Mouse (Mus musculus) spleen, postnatal 10 days (tissue): ENCODE data around the gene Baiap2l2.
A peak's percentile ranks its signal among the peaks of the same experiment; 100 is the strongest.

Source experiments
- DNase-seq, 2 experiments: peaks; one replicate each; pipeline ENCODE4 v3.0.0; 2021 to 2022; ENCODE audit warnings: low spot score in 2 of 2

The Baiap2l2 gene

DNA sequence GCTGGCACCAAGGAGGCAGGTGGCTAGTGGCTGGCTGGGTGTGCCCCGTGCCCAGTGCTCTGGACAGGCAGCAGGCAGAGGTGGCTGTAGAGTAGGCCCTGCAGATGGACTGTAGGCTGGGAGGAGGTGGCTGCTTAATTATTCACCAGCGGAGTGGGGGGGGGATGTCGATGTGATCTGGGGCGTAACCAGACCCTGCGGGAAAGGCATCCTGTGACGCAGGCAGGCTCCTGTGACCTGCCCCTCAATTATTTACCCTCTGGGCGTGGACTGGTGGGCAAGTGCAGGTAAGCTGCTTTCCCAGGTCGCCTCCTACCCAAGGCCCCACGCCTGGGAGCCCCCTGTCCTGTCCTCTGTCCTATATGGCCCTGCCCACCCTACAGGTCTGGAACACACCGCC lies at the start of gene Baiap2l2:
Gene Baiap2l2, minus strand, starts transcription at position 139 of the 400 bp plus-strand sequence.
- no peak for DNase-seq

DNA sequence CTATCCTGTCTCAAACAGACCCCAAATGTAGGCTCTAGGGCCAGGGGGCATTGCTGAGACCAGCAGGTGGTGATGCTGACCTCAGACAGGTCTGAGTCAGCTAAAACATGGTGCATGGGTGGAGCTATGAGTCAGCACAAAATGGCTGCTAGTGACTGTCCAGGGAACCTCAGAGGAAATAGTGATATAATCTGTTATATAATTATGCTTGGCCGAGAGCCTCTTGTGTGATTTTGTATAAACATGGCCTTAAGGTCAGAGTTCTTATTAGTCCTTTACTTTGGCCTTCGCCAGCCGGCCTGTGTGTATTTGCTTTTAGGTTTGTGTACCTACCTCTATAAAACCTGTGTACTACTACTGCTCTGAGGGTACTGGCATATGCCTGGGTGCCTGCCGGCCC lies 48.1 kb upstream of the Baiap2l2 start:
- no peak for DNase-seq

DNA sequence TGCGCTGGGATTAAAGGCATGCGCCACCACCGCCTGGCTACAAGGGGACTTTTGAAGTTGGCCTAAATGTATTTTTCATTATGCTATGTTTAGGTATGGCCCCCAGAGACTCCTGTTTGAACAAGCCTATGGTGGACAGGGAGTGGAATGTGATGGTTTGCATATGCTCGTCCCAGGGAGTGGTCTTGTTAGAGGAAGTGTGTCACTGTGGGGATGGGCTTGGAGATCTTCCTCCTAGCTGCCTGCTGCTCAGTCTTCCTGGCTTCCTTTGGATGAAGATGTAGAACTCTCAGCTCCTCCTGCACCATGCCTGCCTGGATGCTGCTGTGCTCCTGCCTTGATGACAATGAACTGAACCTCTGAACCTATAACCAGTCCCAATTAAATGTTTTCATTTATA lies 45.2 kb upstream of the Baiap2l2 start:
- no peak for DNase-seq

DNA sequence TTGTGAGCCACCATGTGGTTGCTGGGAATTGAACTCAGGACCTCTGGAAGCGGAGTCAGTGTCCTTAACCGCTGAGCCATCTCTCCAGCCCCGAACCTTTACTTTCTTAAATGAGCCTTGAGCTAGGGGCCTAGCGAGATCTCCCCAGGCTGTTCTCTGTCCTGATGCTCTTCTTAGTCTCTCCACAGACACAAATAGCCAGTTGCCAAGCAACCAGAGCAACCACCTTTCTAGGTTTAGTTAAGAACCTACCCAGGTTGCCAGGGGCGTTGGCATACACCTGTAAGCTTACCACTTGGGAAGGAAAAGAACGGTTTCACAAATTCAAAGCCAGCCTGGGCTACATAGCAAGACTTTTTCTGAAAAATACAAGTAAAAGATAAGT lies 44.6 kb upstream of the Baiap2l2 start:
- no peak for DNase-seq

DNA sequence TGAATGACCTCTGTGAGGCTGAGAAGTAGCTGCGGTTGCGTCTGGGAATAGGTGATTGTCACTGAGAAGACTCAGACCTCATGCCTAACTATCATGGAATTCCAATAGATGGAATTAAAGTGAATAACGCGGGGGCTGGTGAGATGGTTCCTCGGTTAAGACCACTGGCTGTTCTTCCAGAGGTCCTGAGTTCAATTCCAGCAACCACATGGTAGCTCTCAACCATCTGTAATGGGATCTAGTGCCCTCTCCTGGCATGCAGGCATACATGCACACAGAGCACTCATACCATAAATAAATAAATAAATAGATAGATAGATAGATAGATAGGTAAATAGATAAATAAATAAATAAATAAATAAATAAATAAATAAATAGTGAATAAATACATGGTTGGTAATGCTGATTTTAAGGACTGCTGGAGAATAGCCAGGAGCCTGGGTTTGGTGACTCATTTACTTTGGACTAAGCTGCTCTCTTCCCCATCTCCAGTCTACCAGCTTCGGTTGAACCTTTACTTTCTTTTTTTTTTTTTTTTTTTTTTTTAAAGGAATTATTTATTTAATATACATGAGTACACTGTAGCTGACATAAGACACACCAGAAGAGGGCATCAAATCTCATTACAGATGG lies 44.1 kb upstream of the Baiap2l2 start:
- no peak for DNase-seq

DNA sequence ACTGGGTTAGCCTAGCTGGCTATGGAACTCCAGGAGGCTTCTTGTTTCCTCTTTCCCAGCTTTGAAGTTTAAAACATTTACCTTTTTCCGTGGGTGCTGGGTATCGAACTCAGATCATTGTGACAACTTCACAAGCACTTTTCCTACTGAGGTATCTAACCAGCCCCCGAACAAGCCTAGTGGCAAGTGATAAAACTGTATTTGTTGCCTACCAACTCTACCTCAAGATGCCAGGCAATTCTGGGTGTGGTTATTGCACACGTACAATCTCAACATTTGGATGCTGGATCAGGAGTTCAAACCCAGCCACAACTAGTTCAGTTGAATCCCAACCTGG lies 43.6 kb upstream of the Baiap2l2 start:
- no peak for DNase-seq

DNA sequence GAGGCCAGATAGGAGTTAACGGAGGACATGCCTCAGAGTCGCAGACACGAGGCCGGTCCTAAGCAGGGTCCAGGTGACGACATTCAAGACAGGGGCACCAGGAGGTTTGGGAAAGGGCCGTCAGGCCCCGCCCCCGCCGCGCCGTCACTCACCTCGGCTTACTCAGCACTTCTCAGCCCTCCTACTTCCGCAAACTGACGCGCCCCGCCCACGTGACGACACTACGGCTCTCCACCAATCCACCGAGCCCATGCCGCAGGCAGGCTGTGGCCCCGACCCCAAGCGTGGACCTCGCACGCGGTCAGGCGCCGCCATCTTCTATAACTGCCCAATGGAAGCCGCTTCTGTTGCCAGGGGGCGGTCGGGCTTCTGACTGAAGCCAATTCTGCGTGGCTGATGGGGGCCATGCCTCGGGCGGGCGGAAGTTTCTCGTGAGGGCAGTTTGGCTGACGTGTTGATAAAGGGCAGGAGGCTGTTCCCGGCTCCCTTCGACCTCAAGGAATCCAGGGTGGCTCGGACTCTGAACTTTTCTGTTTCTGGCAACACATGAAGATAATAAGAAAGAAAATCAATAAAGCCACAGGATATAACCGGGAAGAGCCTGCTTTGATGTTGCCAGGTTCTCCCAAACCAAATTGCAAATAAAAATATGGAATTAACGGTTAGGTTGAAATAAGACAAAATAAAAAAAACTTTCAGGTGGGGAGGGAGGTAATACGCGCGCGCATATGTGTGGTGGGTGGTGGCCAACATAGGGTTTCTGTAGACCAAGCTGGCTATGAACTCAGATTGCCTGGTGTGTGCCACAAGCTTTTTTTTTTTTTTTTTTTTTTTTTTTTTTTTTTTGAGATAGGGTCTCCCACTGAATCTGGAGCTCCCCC lies 43.0 kb upstream of the Baiap2l2 start, which contains the start of gene Pla2g6:
Gene Pla2g6, minus strand, starts transcription at position 333 of the 881 bp plus-strand sequence.
- peak; percentile 95 to 99 for DNase-seq

DNA sequence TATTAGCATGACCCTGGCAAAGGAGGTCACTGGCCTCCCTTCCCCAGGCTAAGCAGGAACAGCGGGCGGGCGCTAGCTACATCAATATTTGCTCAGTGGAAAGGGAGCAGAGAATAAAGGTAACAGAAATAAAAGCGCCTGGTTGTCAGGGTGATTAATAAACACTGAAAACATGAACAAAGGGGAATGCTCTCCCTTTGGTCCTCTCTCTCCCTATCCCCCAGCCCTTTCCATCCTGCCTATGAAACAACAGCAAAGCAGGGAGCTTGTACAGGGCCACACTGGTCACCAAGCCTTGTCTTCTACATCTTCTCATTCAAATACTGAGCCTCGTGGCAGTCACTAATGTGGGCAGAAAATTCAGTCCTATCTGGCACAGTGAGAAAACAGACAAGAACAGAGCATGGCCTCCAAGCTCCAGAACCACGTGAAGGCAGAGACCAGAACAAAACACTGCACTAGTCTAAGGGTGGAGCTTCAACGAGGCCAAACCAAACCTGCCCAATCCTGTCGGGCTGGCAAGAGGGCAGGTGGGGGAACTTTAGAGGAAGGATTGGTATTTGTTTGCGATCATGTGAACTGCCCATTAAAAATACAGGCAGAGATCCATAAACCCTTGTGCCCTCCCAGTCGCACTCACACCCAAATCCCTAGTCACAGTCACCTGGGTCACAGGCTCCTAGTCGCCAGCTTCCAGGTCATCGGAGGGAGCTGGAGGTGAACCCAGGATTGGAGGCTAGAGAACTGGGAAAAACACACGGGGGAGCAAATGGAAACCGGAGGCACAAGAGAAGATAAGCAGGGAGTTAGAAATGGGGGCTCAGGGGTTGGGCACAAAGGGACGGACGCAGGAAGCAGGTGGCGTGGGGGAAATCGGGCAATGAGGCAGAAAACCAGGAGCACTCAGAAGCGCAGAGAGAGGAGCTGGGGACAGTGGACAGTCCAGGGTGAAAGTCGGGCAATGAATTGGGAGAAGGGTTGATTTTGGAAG lies 41.9 kb upstream of the Baiap2l2 start:
- DNase-seq, result peak in 1 of 2 experiments; percentile 44

DNA sequence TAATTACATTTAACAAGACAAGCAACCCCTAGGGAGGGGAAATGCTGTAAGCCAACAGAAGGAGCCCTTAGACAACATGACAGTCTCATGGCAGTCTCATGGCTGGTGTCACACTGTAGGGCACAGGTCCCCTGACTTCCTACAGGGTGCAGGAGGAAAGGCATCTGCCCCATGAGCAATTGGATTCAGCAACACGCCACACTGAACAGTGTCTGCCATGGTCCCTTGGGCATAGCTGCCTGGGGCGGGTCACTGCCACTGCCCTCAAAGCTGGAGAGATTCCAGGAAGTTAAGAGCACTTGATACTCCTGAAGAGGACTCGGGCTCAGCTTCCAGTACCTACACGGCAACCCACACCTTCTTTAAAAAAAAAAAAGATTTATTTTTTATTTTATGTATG lies 40.9 kb upstream of the Baiap2l2 start:
- no peak for DNase-seq

DNA sequence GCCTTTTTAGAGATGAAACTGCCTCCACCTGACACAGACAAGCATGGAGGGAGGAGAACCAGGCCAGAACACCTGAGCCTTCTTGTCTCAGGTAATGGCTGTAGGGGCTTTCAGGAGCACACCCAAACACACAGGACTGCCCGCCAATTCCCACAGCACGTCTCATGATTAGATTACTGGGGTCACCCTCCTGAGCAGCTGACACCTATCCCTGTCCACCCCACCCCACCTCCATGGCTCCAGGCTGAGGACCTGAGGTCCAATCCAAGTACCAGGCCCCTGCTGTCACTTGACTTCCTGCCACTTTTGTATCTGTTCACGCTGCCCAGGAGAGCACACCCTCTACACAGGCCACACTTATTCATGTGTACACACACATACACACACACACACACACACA lies 40.4 kb upstream of the Baiap2l2 start:
- DNase-seq, result no peak

DNA sequence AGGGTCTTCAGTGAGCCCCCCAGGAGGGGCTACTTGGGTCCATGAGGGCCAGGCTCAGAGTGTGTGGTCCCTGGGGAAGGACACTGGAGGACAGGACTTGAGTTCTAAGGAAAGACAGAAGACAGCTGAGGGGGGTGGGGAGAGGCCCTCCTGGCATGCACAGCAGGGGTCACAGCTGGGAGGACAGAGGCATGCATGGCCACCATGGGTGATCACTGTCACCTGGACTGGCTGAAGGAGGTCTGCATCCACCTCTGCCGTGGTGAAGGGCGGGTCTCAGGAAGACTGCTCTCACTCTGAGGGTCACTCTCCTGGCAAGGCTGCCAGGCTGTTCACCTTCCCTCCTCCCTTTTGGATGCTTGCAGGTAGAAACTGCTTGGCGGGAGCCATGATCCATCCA lies 39.0 kb upstream of the Baiap2l2 start:
- no peak for DNase-seq

DNA sequence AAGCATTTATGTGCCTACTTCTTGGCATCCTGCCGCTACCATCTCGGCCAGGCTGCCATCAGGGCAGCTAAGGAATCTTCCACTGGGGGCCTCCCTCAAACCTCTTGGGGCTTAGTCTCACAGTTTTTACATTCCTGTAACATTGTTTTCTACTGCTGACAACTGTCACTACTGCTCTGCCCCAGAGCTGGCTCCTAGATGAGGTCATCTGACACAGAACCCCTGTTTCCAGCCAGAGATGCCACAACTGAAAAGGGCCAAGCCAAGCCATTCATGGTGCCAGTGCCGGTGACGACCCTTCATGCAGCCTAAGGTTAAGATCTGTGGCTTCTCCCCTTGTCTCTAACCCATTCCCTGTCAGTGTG lies 38.4 kb upstream of the Baiap2l2 start:
- DNase-seq, result no peak

DNA sequence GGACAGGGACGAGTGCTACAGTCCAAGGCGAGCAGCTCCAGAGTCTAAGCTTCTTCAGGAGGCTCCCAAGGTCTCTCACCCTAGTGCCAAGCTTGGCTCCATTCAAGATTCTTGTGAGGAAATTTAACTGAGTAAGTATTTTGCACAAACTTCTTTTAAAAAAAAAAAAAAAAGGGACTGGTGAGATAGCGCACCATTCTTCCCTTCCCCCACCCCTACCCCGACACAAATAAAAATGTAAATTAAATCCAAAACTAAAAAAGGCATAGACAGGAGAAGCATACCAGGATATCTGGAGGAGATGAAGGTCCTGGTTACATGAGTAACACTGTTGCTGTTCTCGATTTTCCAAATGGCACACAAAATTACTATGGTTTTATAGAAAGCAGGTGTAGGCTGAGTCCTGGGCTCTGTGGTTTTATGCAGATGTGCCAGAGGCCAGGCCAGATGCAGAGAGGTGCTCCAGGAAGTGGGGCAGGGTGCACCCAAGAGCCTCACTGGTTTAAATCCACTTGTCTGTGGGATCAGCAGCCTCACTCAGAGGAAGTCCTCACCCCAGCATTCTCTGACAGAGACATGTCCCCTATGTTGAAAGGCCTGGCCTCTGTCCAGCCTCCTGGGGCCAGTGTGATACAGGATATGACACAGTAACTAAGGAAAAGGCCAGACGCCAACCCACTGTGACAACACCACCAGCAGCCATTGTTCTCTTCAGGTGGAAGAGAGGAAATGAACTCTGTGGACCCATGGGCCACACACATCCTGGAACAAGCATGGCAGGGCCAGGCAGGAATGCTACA lies 37.9 kb upstream of the Baiap2l2 start:
- peak; percentile 31 to 50 for DNase-seq

DNA sequence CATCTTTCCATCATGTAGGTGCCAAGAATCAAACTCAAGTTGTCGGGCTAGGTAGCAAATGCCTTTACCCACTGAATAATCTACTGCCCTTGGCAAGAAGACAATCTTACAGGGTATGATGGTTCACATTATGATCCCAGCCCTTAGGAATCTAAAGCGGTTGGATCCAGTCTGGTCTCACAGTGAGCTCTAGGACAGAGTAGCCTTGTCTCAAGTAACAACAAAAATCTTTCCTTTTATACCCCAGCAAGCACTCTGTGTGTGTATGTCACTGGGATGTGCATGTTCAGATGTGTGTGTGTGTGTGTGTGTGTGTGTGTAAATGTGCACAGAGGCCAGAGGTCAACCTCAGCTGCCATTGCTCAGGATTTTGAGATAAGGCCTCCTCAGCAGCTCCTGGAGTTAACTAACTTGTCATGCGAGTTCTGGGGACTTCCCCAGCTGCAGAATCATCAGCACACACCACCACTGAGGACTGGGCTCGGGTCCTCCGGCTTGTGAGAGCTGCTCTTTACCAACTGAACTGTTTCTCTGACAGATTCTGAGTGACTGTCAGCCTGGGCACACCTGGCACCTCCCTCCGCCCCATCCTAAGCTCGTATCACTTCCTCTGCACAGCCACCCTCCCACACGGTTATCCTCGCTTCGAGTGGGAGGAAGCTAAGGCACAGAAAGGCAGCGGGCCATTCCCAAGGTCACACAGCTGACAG lies 37.1 kb upstream of the Baiap2l2 start:
- DNase-seq, result no peak

DNA sequence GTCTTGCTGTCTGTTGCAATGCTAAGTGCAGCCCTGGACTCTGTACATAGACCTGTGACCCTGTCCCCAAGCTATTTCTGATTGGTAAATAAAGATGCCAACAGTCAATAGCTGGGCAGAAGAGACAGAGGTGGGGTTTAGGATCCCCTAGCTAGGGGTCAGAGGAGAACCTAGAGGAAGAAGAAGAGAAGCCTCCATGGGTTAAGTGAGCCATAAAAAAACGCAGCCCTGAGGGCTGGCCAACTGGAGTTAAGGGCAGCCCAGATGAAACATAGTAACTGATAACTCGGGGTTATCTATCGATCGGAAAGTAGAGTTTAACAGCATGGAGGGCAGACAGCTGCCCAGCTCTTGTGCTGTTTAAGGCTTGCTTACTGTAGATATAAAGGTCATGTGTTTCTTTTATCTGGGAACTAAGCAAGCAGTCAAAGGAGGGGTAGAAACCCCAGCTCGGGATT lies 36.4 kb upstream of the Baiap2l2 start:
- DNase-seq, result no peak

DNA sequence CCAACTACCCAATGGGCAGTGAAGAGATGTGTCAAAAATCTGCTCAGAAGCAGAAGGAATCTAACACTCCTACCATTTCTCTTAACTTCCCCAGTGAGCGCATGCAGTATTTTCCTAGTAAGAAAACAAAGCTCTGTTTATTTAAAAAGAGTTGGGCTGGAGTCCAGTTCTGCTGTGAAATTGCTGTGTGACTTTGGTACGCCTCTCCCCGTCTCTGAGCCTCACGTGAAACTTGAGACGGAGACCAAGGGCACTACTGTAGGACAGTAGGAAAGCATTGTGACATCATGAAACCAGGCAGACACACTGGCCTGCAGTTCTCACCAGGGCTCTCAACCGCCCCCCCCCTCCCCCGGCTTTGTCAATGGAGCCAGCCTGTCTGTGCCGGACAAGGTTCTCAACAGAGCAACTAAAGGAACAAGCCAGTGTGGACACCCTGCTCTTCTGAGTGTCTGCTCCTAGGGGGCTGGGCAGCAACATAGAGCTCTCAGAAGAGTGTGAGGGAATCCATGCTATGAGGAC lies 28.6 kb upstream of the Baiap2l2 start:
- no peak for DNase-seq

DNA sequence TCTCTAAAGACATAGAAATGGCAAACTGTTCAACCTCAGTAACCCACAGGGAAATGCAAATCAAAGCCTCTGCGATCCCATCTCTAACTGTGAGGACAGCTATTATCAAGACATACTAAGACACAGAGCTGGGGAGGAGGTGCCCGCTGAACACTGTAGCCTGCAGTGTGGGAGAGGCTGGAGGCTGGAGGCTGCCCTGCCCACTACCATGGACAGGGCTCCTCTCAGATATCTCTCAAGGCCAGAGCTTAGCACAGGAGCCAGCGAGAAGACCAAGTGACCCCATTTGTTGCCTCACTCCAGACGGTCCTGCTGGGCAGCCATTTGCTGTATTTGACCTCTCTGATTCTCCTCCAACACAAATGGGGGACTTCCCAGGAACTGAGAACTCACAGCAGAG lies 22.5 kb upstream of the Baiap2l2 start:
- DNase-seq, result no peak

DNA sequence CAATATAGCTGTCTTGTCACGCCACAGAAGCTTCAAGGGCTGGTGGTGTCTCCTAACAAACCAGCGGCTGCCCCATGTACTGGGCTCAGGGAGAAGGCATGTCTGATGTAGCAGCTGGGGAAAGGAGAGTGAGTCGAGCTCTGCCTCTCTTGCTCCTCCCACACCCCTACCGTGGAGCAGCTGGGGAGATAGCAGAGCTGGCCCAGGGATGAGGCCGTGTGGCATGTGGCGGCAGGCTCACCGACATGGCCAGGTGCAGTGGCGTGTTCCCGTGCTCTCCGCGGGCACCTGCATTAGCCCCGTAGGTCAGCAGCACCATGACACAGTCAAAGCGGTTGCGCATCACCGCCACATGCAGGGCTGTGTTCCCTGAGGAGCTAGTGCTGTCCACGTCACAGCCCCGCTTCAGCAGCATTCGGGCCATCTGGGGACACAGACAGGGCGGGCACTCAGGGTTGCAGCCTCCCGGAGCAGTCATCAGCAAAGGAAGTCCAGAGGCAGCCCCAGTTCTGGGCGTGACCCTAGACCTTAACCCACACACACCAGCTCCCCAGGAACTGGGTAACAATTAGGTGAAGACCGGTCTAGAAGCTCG lies 20.8 kb upstream of the Baiap2l2 start:
- DNase-seq, result no peak

DNA sequence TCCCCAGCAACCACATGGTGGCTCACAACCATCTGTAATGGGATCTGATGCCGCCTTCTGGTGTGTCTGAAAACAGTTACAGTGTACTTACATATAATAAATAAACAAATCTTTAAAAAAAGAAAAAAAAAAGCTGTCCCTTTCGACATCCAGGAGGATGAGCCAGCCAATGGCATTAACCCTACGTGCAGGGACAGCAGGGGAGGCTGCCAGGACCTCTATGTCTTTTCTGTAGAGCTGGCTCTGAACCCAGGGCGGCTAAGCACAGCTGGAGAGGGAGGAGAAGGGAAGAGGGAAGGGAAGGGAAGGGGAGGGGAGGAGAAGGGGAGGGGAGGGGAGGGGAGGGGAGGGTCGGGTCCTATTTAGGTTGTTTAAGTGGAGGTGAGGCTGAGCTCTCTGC lies 19.5 kb upstream of the Baiap2l2 start:
- no peak for DNase-seq

DNA sequence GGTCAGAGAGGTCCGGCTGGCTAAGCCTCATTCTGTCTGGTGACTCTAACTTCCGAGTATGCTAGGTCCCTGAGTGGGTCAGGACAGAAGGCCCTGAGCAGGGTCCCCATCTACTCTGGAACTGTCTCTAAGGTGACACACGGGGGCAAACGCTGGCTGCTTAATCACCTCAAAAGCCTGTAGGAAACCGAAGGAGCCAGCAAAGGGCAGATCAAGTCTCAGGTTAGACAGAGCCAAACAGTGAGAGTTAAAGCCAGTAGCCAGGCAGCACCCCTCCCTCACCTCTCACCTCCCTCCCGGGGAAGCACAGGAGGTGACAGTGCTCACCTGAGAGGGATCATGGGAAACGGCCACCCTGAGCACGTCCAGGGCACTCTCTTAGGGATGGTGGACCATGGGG lies 18.4 kb upstream of the Baiap2l2 start:
- DNase-seq, result no peak
